Mouse (Mus musculus): Measurements from ENCODE around the gene Vezf1.

DNA sequence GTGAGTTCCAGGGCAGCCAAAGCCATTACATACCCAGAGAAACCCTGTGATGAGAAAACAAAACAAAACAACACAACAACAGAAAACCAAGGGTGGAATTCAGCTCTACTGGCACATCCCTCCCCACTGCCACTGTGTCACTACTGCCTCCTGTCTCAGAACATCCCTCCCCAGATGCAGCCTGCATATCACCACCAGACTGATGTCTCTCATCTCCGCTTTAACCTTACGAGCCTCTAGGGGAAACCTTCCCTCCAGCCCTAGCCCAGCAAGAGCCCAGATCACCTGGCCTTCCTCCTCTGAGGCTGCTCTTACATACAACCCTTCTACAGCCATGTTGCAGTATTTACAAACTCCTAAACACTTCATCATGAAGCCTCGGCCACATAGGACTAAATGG, 30.7 kb upstream of the Vezf1 start:
- no peak for TF ChIP-seq CTCF (IDR thresholded peaks at IDR 0.05; ENCODE audit: borderline replicate concordance, extremely low read depth, insufficient read depth, insufficient read length)
- no peak for TF ChIP-seq POLR2A (IDR thresholded peaks at IDR 0.05; ENCODE audit: borderline replicate concordance, extremely low read depth, insufficient read depth, insufficient read length, poor library complexity, severe bottlenecking)
